Mouse (Mus musculus): ENCODE results near the gene March6. TPM values are rescaled to one million over a fixed set of nuclear protein-coding genes. Genes with fewer than 3 reads are reported as not detected.

March6 gene
- polyA plus RNA-seq, 1 experiment from 2014 or later = 72.3 TPM

DNA sequence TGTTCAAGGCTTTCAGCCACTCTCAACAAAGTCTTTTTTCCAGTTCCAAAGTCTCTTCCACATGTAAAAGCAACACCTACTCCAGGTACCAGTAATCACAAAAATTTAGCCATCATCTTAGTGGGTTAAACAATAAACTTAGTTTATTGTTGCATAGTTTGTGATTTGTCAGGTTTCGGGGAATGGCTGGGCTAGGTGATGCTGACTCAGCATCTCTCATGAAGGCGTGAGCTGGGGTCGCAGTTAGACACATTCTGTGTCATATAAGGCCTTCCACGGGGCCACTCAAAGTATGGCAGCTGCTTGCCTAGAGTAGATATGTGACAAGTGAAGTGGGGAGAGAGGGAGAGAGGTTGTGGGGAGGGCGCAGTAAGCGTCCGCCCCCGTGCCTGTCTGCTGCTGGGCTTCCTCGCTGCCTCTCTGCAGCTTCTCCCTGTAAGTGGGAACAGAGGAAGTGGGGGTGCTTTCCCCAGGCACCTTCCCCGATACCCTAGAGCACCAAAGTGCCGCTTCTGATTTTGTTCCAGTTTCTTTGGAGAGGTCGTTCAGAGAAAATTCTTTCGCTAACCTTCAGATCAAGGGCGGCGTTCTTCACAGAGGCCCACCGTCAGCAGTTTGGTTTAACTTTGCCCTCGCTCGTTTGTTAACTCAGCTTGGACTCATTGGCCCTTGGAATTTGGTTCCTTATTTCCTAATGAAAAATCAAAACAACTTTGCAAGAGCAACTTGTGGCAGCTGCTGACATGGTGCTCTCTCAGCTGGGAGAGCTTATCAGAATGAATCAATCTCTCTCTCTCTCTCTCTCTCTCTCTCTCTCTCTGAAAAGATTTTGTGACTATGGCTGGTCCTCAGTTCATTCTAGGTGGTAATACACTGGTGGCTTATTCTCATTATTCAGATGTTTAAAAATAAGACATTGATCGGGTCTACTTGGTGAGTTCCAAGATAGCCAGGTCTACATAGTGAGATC lies 33.0 kb upstream of the March6 start:
- Histone ChIP-seq H3K27me3 (no peaks in the 10 kb centered on the region), H3K4me1 (no peaks in the 10 kb centered on the region), H3K36me3 (no peaks in the 10 kb centered on the region), H3K4me2 (replicated peaks) (no peak overlapping the region), H3K9me3 (0 out of 2 replicates have a peak, but pooled peaks cover 4% of the 10 kb centered on the region), H3K27ac (replicated peaks) (no peak overlapping the region), H3K9ac (replicated peaks) (no peak overlapping the region), H3K4me3 (no peak overlapping the region)
- ATAC-seq (ENCODE audit: low FRiP score, low read depth) = no peak
- 67% methylated on average over 19 of the region's 19 CpGs for WGBS

- H3K4me2 ChIP-seq (replicated peaks) = no peak overlapping the region
- 0 out of 2 replicates have a peak, but pooled peaks cover 4% of the 10 kb centered on the region for H3K9me3 ChIP-seq
- H3K27me3 ChIP-seq = no peaks in the 10 kb centered on the region
- H3K9ac ChIP-seq (replicated peaks) = no peak overlapping the region
- ATAC-seq (ENCODE audit: low FRiP score, low read depth) = no peak
- no peak overlapping the region for H3K4me3 ChIP-seq
- WGBS = 86% methylated on average over 8 of the region's 8 CpGs
- no peak overlapping the region for H3K27ac ChIP-seq (replicated peaks)
- no peaks in the 10 kb centered on the region for H3K36me3 ChIP-seq
- no peaks in the 10 kb centered on the region for H3K4me1 ChIP-seq
Measured at GRCm38 (mm10) chr15:31562847-31563246, 32.0 kb upstream of the March6 start.

DNA sequence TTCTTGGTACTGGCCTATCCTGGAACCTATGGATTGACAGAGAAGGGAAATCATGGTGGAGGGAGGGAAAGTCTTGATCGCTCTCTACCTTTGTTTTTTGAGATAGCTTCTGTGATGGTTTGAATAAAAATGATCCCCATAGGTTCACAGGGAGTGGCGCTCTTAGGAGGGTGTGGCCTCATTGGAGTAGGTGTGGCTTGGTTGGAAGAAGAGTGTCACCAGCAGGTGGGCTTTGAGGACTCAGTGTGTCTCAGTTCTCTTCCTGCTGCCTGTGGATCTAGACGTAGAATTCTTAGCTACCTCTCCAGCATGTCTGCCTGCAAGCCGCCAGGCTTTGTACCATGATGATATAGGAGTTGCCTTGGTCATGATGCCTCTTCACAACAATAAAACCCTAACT lies 31.1 kb upstream of the March6 start:
- Histone ChIP-seq H3K9ac (replicated peaks) (no peak overlapping the region), H3K4me1 (no peaks in the 10 kb centered on the region), H3K4me2 (replicated peaks) (no peak overlapping the region), H3K27me3 (no peaks in the 10 kb centered on the region), H3K27ac (replicated peaks) (no peak overlapping the region), H3K9me3 (0 out of 2 replicates have a peak, but pooled peaks cover 4% of the 10 kb centered on the region), H3K36me3 (no peaks in the 10 kb centered on the region), H3K4me3 (no peak overlapping the region)
- 96% methylated on average over 4 of the region's 4 CpGs for WGBS
- ATAC-seq (ENCODE audit: low FRiP score, low read depth) = no peak

DNA sequence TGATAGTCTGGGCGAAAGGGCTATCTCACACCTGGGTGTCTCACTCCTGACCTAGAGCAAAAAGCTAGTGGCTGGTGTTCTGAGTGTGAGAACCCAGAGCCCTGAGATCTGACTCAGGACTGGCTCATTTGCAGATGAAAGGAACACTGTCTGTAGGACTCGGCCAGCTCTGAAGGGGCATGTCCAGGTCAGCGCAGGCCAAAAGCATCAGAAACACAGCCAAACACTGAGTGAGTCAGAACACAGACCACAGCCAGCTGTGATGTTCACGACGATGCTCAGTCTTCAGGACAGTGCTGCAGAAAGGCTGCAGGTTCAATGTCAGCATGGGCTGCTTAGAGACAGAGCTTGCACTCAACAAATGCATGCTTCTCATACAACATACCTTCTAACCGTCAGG lies 30.5 kb upstream of the March6 start:
- Histone ChIP-seq H3K4me1 (no peaks in the 10 kb centered on the region), H3K4me3 (no peak overlapping the region), H3K27ac (replicated peaks) (no peak overlapping the region), H3K27me3 (no peaks in the 10 kb centered on the region), H3K9me3 (0 out of 2 replicates have a peak, but pooled peaks cover 4% of the 10 kb centered on the region), H3K4me2 (replicated peaks) (no peak overlapping the region), H3K9ac (replicated peaks) (no peak overlapping the region), H3K36me3 (no peaks in the 10 kb centered on the region)
- no peak for ATAC-seq (ENCODE audit: low FRiP score, low read depth)
- WGBS = 78% methylated on average over 6 of the region's 6 CpGs

- Histone ChIP-seq H3K27me3 (no peaks in the 10 kb centered on the region), H3K27ac (replicated peaks) (no peak overlapping the region), H3K4me2 (replicated peaks) (no peak overlapping the region), H3K9ac (replicated peaks) (no peak overlapping the region), H3K4me3 (no peak overlapping the region), H3K4me1 (no peaks in the 10 kb centered on the region), H3K9me3 (0 out of 2 replicates have a peak, but pooled peaks cover 4% of the 10 kb centered on the region), H3K36me3 (no peaks in the 10 kb centered on the region)
- no peak for ATAC-seq (ENCODE audit: low FRiP score, low read depth)
- WGBS = 88% methylated on average over 2 of the region's 2 CpGs
Measured at GRCm38 (mm10) chr15:31554855-31555254, 24.0 kb upstream of the March6 start.

- Histone ChIP-seq H3K9ac (replicated peaks) (no peak overlapping the region), H3K4me2 (replicated peaks) (no peak overlapping the region), H3K9me3 (no peaks in the 10 kb centered on the region), H3K27me3 (no peaks in the 10 kb centered on the region), H3K4me1 (no peaks in the 10 kb centered on the region), H3K36me3 (no peaks in the 10 kb centered on the region), H3K4me3 (no peak overlapping the region), H3K27ac (replicated peaks) (no peak overlapping the region)
- WGBS = 75% methylated on average over 4 of the region's 4 CpGs
- ATAC-seq (ENCODE audit: low FRiP score, low read depth) = no peak
Measured at GRCm38 (mm10) chr15:31550381-31550780, 19.5 kb upstream of the March6 start.

DNA sequence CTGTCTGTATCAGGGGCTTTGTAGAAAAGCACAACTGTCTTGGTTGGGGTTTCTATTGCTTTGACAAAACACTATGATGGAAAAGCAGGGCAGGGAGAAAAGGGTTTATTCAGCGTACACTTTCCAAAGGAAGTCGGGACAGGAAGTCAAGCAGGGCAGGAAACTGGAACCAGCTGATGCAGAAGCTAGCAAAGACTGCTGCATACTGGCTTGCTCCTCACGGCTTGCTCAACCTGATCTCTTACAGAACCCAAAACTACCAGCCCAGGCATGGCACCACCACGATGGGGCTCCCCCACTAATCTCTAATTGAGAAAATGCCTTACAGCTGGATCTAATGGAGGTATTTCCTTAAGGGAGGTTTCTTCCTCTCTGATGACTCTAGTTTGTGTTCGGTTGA lies 16.6 kb upstream of the March6 start:
- no peak overlapping the region for H3K27ac ChIP-seq (replicated peaks)
- peaks cover 7% of the 10 kb centered on the region for H3K4me1 ChIP-seq
- ATAC-seq (ENCODE audit: low FRiP score, low read depth) = no peak
- H3K4me3 ChIP-seq = no peak overlapping the region
- no peak overlapping the region for H3K4me2 ChIP-seq (replicated peaks)
- 78% methylated on average over 5 of the region's 5 CpGs for WGBS
- no peak overlapping the region for H3K9ac ChIP-seq (replicated peaks)
- H3K36me3 ChIP-seq = no peaks in the 10 kb centered on the region
- no peaks in the 10 kb centered on the region for H3K27me3 ChIP-seq
- H3K9me3 ChIP-seq = no peaks in the 10 kb centered on the region

DNA sequence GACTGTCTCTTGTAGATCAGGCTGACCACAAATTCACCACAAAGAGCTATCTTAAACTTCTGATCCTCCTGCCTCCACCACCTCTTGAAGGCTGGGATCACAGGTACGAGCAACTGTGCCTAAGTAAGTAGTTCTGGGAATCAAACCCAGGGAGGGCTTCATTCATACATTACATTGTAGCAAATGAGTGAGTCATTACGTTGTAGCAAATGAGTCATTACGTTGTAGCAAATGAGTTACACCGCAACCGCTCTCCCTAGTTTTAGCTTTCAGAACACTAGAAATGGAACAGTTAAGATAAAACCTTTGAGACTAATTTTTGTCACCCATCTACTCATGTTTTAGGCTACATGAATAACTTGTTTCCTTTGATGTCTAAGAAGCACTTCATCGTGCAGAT lies 15.4 kb upstream of the March6 start:
- no peak for ATAC-seq (ENCODE audit: low FRiP score, low read depth)

DNA sequence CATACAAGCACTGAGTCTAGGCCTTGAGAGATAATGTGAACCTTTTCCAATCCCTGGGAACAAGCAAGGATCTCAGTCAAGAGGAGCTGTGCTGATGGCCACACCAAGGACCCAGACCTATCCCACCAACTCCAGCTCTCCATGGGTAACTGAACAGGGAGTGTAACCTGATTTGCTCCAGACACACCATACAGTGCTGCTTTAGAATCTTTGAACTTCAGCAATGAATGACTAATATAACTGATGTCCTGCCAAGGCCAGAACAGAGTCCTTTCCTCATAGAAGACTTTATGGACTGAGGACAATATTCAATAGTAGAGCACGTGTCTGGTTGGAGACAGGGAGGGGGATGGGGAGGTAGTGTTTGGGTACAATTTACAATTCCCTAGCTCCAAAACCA lies 14.2 kb upstream of the March6 start:
- peaks cover 16% of the 10 kb centered on the region for H3K4me1 ChIP-seq
- H3K27me3 ChIP-seq = no peaks in the 10 kb centered on the region
- WGBS = 67% methylated on average over 1 of the region's 1 CpGs
- no peak overlapping the region for H3K4me3 ChIP-seq
- no peaks in the 10 kb centered on the region for H3K36me3 ChIP-seq
- ATAC-seq (ENCODE audit: low FRiP score, low read depth) = no peak
- no peak overlapping the region for H3K9ac ChIP-seq (replicated peaks)
- no peak overlapping the region for H3K4me2 ChIP-seq (replicated peaks)
- no peaks in the 10 kb centered on the region for H3K9me3 ChIP-seq
- no peak overlapping the region for H3K27ac ChIP-seq (replicated peaks)

More for the DNA sequence above, 15.4 kb upstream of the March6 start:
- no peak overlapping the region for H3K4me3 ChIP-seq
- no peak overlapping the region for H3K9ac ChIP-seq (replicated peaks)
- no peaks in the 10 kb centered on the region for H3K9me3 ChIP-seq
- H3K27me3 ChIP-seq = no peaks in the 10 kb centered on the region
- H3K4me2 ChIP-seq (replicated peaks) = no peak overlapping the region
- no peak overlapping the region for H3K27ac ChIP-seq (replicated peaks)
- H3K36me3 ChIP-seq = no peaks in the 10 kb centered on the region
- peaks cover 16% of the 10 kb centered on the region for H3K4me1 ChIP-seq
- 90% methylated on average over 6 of the region's 6 CpGs for WGBS

GRCm38 (mm10) chr15:31543246-31543645 lies 12.4 kb upstream of the March6 start:
- Histone ChIP-seq H3K4me2 (replicated peaks) (no peak overlapping the region), H3K27ac (replicated peaks) (no peak overlapping the region), H3K4me1 (peaks cover 16% of the 10 kb centered on the region), H3K36me3 (no peaks in the 10 kb centered on the region), H3K9ac (replicated peaks) (no peak overlapping the region), H3K4me3 (no peak overlapping the region), H3K27me3 (no peaks in the 10 kb centered on the region), H3K9me3 (no peaks in the 10 kb centered on the region)
- 3% methylated on average over 3 of the region's 3 CpGs for WGBS
- no peak for ATAC-seq (ENCODE audit: low FRiP score, low read depth)

DNA sequence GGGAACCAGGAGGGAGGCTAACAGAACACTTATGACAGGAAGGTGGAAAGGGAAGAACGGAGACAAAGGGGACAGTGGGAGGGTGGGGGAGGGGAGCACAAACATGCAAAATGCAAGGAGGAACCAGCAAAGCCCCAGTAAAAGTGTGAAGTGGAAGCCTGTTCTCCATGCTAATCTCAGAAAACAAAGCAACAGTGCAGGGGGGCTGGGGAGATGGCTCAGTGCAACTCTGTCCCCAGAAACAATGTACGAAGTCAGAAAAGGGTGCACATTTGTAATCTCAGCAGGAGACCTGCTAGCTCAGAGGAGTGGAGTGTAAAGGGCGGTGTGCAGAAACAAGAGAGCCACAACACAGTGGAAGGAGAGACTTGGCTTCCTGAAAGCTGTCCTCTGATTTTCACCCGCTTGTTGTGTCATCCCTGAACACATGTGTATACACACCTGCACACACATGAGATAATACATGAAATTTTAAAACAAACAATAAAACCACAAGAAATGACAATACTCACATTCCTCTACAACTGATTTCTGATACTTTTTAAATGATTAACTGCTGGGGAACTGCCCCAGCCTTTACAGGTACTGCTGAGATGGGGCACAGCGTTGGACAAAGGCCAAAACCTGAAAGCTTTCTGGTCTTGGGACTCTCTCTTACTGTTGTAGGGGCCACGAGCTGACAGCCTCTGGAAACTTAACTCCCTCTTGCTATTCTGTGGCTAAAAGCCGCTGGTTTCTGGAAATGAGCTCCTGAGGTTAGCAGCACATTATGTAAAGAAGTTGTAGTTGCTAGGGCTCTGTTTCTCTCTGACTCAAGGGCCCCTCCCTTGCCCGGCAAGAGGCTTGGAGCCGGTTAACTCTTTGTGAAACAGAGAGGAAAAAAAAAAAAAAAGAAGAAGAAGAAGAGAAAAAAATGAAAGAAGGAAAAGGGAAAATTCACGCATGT lies 11.4 kb upstream of the March6 start:
- no peaks in the 10 kb centered on the region for H3K9me3 ChIP-seq
- no peaks in the 10 kb centered on the region for H3K36me3 ChIP-seq
- peak overlapping the region; percentile 22 for H3K4me2 ChIP-seq (replicated peaks)
- H3K4me3 ChIP-seq = no peak overlapping the region
- peak overlapping the region; percentile 56 for H3K27ac ChIP-seq (replicated peaks)
- no peaks in the 10 kb centered on the region for H3K27me3 ChIP-seq
- H3K9ac ChIP-seq (replicated peaks) = no peak overlapping the region
- ATAC-seq (ENCODE audit: low FRiP score, low read depth) = peak; percentile 52
- WGBS = 4% methylated on average over 10 of the region's 10 CpGs
- peaks cover 16% of the 10 kb centered on the region for H3K4me1 ChIP-seq

DNA sequence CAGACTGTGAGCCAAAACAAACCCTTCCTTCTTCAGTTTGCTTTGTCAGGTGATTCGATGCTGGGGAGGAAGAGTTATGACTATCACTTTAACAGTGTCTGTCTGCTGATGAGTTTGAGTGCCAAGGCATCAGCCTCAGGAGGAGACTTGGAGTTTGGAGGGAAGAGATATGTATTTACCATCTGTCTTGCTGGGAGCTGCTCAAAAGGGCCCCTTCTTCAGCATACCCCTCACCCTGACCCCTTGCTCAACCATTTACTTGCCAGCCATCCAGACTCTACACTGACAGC lies 9.6 kb upstream of the March6 start:
- Histone ChIP-seq H3K4me2 (replicated peaks) (no peak overlapping the region), H3K4me1 (peaks cover 30% of the 10 kb centered on the region), H3K9me3 (no peaks in the 10 kb centered on the region), H3K4me3 (no peak overlapping the region), H3K36me3 (no peaks in the 10 kb centered on the region), H3K9ac (replicated peaks) (no peak overlapping the region), H3K27ac (replicated peaks) (no peak overlapping the region), H3K27me3 (no peaks in the 10 kb centered on the region)
- WGBS = 70% methylated on average over 1 of the region's 1 CpGs
- ATAC-seq (ENCODE audit: low FRiP score, low read depth) = no peak

Measured in midbrain, embryonic 12.5 days (tissue).